Mouse (Mus musculus) ovary, postnatal 36 days (tissue): ENCODE results near the gene Ccdc65.

Source experiments
- DNase-seq: peaks from one replicate; pipeline ENCODE4 v3.0.0; 2022; ENCODE audit warnings: low spot score, mixed read lengths

Gene Ccdc65

GRCm38 (mm10) chr15:98692171-98692715 is 15.8 kb upstream of the Ccdc65 start:
- DNase-seq = no peak

GRCm38 (mm10) chr15:98695726-98696125 is 12.3 kb upstream of the Ccdc65 start:
- DNase-seq = no peak

DNA sequence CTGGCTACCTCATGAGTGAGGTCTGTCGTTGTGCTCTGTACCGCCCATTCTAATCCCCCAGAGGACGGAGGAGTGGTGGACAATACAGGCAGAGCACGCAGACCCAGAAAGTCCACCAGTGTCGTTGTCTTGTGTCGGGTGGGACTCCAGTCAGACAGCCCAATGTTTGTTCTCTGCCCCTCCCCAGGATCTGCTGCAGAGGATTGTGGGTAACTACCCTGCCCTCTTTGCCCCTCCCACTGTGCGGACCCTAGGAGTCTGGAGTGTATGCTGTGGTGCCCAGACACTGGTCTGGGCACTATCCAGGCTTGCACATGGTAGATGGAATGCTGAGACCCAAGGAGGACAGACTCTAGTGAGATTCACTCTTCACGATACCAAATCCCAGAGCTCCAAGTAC is 11.8 kb upstream of the Ccdc65 start:
- DNase-seq = no peak

DNA sequence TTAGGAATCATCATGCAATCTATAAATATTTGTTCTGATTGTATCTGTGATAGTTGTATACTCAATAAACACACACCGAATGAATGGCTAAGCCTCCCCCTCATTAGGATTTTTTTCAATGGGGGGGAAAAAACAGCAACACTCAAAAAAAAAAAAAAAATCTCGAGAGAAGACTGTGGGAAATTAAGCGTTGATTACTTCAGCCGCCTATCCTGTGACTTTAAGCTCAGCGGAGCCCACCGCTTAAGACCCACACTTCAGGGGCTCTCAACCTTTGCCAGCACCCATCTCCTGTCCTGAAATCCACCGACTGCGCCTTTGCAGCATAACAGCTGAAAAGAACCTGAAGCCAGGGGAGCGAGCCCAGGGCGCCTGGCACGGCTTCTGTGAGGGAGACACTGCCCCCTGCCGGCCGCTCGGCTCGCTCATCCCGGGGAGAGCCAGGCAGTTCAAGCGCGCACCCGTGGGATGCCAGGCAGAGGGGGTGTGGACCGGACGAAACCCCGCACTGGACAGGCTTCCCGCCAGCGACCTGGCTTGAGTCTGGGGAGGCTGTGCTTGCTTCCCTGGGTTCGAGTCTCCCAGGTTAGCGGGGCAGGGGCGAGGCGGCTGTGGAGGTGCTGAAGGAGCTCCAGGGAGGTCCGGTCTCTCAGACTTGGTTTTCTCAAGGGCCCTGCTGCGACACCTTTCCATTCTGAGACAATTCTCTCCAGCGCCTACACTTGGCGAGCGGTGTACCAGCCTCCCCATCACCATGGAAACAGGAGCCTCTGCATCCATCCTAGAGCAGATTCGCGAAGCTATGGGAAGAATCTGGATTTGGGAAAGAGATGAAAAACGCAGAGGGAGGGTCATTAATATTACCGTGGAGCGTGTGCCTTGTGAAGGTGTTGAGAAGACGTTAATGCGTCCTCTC is 8.6 kb upstream of the Ccdc65 start:
- peak; percentile 85 for DNase-seq

DNA sequence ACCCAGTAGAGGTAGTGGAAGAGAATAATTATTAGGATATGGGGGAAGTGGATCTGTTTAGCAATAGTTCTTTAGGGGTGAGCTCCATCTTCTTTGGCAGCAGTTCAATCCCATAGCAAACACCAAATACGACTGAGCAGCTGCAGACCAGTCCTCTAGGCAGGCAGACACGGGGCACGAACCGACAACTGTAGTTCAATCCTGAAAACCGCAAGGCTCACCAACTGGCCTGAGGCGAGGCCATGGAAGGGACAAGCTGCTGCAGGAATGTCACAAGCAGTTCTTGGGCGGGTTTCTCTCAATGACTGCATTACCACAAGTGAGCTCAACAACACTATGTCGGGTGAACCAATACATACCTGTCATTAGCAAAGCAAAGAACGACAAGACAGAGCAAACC is 3.7 kb upstream of the Ccdc65 start:
- no peak for DNase-seq

DNA sequence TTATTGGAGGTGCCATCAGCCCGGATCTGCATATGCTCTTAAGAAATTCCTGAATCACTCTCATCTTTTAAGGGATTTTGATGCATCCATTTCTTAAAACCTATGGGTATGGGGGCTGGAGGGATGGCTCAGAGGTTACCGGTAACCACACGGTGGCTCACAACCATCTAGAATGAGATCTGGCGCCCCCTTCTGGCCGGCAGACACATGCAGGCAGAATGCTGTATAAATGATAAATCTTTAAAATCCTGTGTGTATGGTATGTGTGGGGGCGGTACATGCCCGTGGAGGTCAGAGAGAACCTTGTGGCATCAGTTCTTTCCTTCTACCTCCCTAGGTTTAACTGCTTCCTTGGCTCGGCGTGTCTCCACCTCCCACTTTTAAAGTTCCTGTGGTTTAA is 2.4 kb downstream of the Ccdc65 start:
- peak; percentile 67 for DNase-seq

GRCm38 (mm10) chr15:98714230-98714652 is 6.2 kb downstream of the Ccdc65 start:
- DNase-seq = no peak

DNA sequence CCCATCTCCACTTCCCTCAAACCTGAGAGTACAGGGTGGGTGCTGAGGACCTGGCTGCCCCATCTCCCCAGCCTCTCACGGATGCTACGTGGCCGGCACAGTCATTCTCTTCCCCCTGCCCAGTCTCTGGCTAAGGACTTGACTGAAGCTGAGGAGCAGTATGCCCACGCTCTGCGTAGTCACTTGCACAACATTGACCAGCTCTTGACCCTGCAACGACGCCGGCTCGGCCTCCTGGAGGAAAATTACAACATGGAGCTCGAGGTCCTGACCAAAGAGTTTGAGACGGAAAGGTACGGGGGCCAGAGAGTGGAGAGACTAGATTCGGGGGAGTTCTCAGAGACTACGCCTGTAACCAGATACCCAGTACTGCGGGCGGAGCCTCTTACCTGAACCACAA is 9.3 kb downstream of the Ccdc65 start:
- DNase-seq = no peak

- no peak for DNase-seq
Observed at GRCm38 (mm10) chr15:98722191-98722590, 14.2 kb downstream of the Ccdc65 start.

DNA sequence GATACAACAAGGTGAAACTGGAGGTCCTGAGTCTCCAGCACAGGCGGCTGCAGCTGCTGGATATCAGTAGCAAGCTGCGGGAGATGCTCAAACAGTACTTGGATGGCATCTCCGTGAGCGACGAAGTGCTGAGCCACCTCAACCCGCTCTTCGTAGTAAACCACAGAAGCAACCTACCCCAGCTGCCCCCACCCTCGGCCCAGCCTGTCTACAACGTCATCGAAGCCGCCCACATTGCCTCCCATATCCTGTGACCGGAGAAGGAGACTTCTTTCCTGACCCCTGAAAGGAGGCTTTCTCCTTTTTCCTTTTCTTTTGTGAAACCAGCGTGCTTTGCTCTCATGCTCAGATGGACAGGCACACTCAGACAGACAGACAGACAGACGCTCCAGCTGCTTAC is 14.8 kb downstream of the Ccdc65 start:
- DNase-seq = no peak

DNA sequence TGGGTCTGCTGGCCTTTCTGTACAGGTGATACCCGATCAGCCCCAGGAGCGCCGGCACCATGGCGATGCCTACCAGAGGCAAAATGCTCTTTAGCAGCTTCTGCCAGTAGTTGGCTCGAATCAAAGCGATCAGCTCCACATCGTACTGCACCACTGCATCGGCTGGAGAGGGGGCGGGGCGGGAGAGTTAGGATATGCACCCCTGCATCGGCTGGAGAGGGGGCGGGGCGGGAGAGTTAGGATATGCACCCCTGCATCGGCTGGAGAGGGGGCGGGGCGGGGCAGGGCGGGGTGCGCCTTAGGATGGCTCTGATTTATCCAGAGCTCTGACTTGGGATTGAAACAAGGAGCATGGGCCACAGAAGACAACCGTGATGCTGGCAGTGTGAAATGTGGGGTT is 16.4 kb downstream of the Ccdc65 start:
- no peak for DNase-seq

DNA sequence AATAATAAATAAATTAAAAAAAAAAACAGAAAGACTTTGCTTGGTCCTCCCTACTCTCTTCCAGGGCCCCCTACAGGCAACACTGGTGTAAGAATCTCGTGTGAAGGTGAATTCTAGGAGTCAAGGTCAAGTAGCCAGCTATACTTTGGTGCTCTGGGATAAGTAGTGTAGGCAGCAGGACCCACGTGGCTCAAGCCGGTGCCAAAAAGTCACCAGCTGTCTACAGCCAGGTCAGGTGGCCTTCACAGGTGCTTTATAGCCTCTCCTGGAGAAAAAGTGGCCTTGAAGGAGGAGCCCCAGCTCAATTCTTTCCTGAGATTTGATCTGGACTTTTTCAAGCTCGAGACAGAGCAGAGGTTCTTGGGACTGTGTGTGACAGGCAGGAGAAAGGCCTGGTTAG is 18.1 kb downstream of the Ccdc65 start:
- no peak for DNase-seq

- DNase-seq = no peak
Observed at GRCm38 (mm10) chr15:98726746-98727145, 18.7 kb downstream of the Ccdc65 start.

GRCm38 (mm10) chr15:98727443-98728321 is 19.7 kb downstream of the Ccdc65 start, which contains the start of gene Fkbp11:
Fkbp11 (minus strand) TSS chr15:98728198.
- DNase-seq = peak; percentile 67

- no peak for DNase-seq
Observed at GRCm38 (mm10) chr15:98728366-98728765, 20.4 kb downstream of the Ccdc65 start.

DNA sequence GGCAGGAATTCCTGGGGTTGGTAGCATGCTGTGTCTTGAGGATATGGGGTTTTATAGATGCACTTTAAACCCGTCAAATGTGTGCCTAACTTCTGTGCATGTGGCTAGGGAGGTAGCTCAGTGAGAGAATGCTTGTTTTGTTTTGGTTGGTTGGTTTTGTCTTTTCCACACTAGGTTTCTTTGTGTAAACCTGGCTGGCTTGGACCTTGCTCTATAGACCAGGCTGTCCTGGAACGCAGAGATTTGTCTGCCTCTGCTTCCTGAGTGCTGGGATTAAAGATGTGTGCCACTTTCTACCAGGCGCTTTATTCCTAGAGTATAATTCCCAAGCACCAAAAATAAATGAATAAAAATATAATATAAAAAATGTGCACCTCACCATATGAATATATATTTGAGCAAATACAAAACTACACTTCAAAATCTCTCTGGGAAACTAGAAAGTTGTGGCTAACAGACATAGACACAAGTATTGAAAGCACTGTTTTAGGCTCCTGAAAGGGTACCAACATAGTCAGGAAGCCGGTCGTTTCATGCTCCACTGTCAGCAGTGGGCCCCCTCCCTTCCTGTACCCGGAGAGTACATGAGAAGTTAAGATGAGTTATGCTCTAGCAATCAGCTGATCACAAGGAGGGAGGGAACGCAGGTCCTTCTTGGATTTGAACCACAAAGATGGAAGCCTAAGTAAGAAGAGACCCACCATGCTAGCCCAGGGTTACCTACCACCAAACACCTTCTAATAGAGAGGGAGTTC is 22.0 kb downstream of the Ccdc65 start:
- DNase-seq = no peak

- no peak for DNase-seq
Observed at GRCm38 (mm10) chr15:98730790-98731189, 22.8 kb downstream of the Ccdc65 start.

GRCm38 (mm10) chr15:98732006-98732531 is 24.1 kb downstream of the Ccdc65 start:
- DNase-seq = no peak

GRCm38 (mm10) chr15:98733370-98733769 is 25.4 kb downstream of the Ccdc65 start:
- DNase-seq = no peak

DNA sequence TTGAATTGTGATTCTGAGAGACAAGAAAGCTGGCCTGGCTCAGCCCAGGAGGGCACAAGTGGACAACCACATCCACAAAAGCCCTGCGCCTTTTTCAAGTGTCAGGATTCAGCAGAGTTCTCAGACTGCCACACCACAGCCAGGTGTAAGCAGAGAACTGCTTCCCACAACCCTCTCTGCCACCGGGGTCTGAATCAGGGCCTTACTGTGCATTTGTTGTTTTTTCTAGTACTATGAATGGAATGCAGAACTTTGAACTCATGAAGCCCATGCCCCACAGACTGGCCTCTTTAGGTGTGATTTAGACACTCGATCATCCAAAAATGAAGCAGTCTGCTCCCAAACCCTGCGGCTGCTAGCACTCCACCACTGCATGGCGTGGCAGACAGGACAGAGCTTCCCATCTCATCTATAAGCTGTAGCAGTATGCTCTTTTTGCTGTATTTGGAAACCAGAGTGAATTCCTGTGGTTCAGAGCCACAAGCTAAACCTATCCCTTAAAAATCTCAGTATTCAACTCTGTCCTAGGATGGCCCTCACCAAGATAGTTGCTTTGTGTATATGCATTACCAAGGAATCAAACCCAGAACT is 26.1 kb downstream of the Ccdc65 start:
- no peak for DNase-seq

DNA sequence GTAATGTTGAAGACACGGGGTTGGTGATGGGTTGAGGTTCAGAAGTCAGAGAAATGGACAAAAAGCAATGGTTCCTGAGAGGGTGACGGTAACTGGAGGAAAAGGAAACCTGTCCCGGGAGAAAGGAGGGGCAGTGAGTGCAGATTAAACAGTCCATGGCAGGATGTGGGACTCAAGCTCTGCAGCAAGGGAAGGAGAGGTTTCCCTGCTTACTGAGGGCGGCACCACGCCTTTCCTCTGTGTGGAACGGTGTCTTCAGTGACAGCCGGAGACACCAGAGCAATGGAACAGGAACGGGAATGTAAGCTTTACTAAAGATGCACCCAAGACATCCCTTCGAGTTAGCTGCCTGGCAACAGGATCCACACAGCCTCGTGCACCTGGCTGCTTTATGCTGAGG is 28.5 kb downstream of the Ccdc65 start:
- no peak for DNase-seq
